Mouse (Mus musculus) heart, embryonic 12.5 days (tissue): Measurements from ENCODE around the gene Zswim1. TPM values are rescaled to one million over a fixed set of nuclear protein-coding genes. Genes with fewer than 3 reads are reported as not detected.
A peak's percentile ranks its signal among the peaks of the same experiment; 100 is the strongest.
"Not testable (repeated sequence)": the region's sequence is repeated elsewhere in the genome, so short reads cannot be mapped to it uniquely, and the experiment has no call there.

Experiments
- ATAC-seq: fragments of 200-750 bp; cut with Nextera tagmentation; 2 replicates; pipeline ENCODE4 v1.8.0; 2017; ENCODE audit warnings: moderate TSS enrichment, moderate library complexity; ENCODE audit not compliant: insufficient number of reproducible peaks, low FRiP score
- H3K27ac ChIP-seq: fragments of 300-500 bp; sonication (generic); 2 replicates; pipeline ENCODE4 v1.5.1; 2016; ENCODE audit warnings: mild to moderate bottlenecking, moderate library complexity; ENCODE audit not compliant: poor library complexity, severe bottlenecking
- H3K27me3 ChIP-seq: fragments of 300-500 bp; sonication (generic); replicated peaks from 2 replicates; pipeline ENCODE4 v1.6.1; 2016; ENCODE audit warnings: mild to moderate bottlenecking, moderate library complexity
- H3K36me3 ChIP-seq: fragments of 300-500 bp; sonication (generic); 2 replicates; pipeline ENCODE4 v1.6.1; 2016; ENCODE audit warnings: mild to moderate bottlenecking, moderate library complexity
- H3K4me1 ChIP-seq: fragments of 300-500 bp; sonication (generic); replicated peaks from 2 replicates; pipeline ENCODE4 v1.6.1; 2016; ENCODE audit warnings: mild to moderate bottlenecking
- H3K4me2 ChIP-seq: fragments of 300-500 bp; sonication (generic); 2 replicates; pipeline ENCODE4 v1.6.1; 2016; ENCODE audit warnings: mild to moderate bottlenecking, moderate library complexity
- H3K4me3 ChIP-seq: fragments of 300-500 bp; sonication (generic); 2 replicates; pipeline ENCODE4 v1.5.1; 2016; ENCODE audit warnings: mild to moderate bottlenecking
- H3K9ac ChIP-seq: fragments of 300-500 bp; sonication (generic); 2 replicates; pipeline ENCODE4 v1.6.1; 2016; ENCODE audit warnings: mild to moderate bottlenecking, moderate library complexity
- H3K9me3 ChIP-seq: fragments of 300-500 bp; sonication (generic); replicated peaks from 2 replicates; pipeline ENCODE4 v1.6.1; 2016; ENCODE audit warnings: mild to moderate bottlenecking, moderate library complexity
- WGBS: fragments of 180-500 bp; shearing (Covaris S2); methylation state at CpG from one replicate; pipeline ENCODE4 v1.1.7; 2016; 5-methylcytosine and 5-hydroxymethylcytosine counted together
- polyA plus RNA-seq: library from polyadenylated mRNA; unstranded; fragments of >200 nt; fragmentation: Nextera tagmentation; extraction: Ambion mirVana; gene quantifications from 2 replicates; pipeline ENCODE4 v1.2.1, GENCODE M21; 2016

The Zswim1 gene
- polyA plus RNA-seq, 1 experiment from 2014 or later = 9.8 TPM

- no peak overlapping the region for H3K27ac ChIP-seq
- ATAC-seq = no peak
- no peaks in the 10 kb centered on the region for H3K9me3 ChIP-seq
- H3K36me3 ChIP-seq = peaks cover 49% of the 10 kb centered on the region
- H3K4me1 ChIP-seq = peaks cover 18% of the 10 kb centered on the region
- no peak overlapping the region for H3K4me3 ChIP-seq
- H3K4me2 ChIP-seq = no peak overlapping the region
- 91% methylated on average over 1 of the region's 1 CpGs for WGBS
- H3K27me3 ChIP-seq = no peaks in the 10 kb centered on the region
- H3K9ac ChIP-seq = no peak overlapping the region
These were observed 6.6 kb downstream of the Zswim1 start for GRCm38 (mm10) chr2:164829090-164829489.

GRCm38 (mm10) chr2:164831029-164831428 is 8.5 kb downstream of the Zswim1 start:
- Histone ChIP-seq H3K27me3 (no peaks in the 10 kb centered on the region), H3K36me3 (peaks cover 42% of the 10 kb centered on the region), H3K4me1 (peaks cover 31% of the 10 kb centered on the region), H3K9ac (peak overlapping the region; percentile 45; the same call in 1 of the 2 replicates), H3K4me2 (peak overlapping the region; percentile 96), H3K9me3 (no peaks in the 10 kb centered on the region), H3K27ac (no peak overlapping the region), H3K4me3 (no peak overlapping the region)
- ATAC-seq = no peak
- WGBS = 86% methylated on average over 10 of the region's 10 CpGs

DNA sequence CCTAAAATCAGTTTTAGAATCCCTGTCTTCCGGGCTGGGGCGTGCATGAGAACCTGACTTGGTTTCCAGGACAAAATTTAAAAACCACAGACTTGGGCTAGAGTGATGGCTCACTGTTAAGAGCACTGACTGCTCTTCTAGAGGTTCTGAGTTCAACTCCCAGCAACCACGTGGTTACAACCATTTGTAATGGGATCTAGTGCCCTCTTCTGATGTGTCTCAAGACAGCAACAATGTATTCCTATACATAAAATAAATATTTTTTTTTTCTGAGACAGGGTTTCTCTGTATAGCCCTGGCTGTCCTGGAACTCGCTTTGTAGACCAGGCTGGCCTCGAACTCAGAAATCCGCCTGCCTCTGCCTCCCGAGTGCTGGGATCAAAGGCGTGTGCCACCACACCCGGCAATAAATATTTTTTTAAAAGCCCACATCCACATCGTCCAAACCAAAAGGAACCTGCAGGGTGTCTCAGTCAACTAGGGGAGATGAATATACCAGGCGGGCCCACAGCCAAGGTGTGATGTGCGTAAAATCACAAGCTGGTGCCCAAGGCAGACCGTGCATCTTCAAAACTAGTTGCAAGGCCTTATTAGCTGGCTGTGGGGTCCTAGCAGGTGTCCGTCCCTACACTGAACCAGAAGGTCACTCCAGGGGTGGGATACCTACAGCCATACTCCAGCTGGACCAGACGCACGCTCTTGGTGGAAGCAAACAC is 9.7 kb downstream of the Zswim1 start:
- WGBS = 59% methylated on average over 16 of the region's 16 CpGs
- peaks cover 41% of the 10 kb centered on the region for H3K36me3 ChIP-seq
- ATAC-seq = no peak; the same call in 1 of the 2 replicates
- no peaks in the 10 kb centered on the region for H3K9me3 ChIP-seq
- H3K4me2 ChIP-seq = peak overlapping the region; percentile 96
- H3K27me3 ChIP-seq = no peaks in the 10 kb centered on the region
- peak overlapping the region; percentile 99 for H3K27ac ChIP-seq
- H3K4me1 ChIP-seq = peaks cover 31% of the 10 kb centered on the region
- H3K9ac ChIP-seq = peak overlapping the region; percentile 88
- H3K4me3 ChIP-seq = peak overlapping the region; percentile 74

GRCm38 (mm10) chr2:164832748-164833301 is 10.3 kb downstream of the Zswim1 start, which contains the start of gene Ctsa:
Gene Ctsa, plus strand, starts transcription at chr2:164832873.
- Histone ChIP-seq H3K9ac (peak within 1 kb of the TSS; percentile 88), H3K27ac (peak within 1 kb of the TSS; percentile 99), H3K4me3 (peak within 1 kb of the TSS; percentile 74), H3K27me3 (no peaks in the 10 kb centered on the region), H3K36me3 (peaks cover 41% of the 10 kb centered on the region), H3K4me1 (peaks cover 31% of the 10 kb centered on the region), H3K9me3 (no peaks in the 10 kb centered on the region), H3K4me2 (peak within 1 kb of the TSS; percentile 96)
- peak; percentile 78 for ATAC-seq
- WGBS = under 1% methylated on average over 35 of the region's 35 CpGs

- peak within 1 kb of the TSS; percentile 99 for H3K27ac ChIP-seq
- peaks cover 42% of the 10 kb centered on the region for H3K36me3 ChIP-seq
- peak within 1 kb of the TSS; percentile 96 for H3K4me2 ChIP-seq
- peak within 1 kb of the TSS; percentile 88 for H3K9ac ChIP-seq
- peak; percentile 80 for ATAC-seq
- H3K27me3 ChIP-seq = no peaks in the 10 kb centered on the region
- peaks cover 31% of the 10 kb centered on the region for H3K4me1 ChIP-seq
- under 1% methylated on average over 31 of the region's 31 CpGs for WGBS
- no peaks in the 10 kb centered on the region for H3K9me3 ChIP-seq
- H3K4me3 ChIP-seq = peak within 1 kb of the TSS; percentile 74
These were observed 11.0 kb downstream of the Zswim1 start, which contains the start of gene Neurl2 for GRCm38 (mm10) chr2:164833314-164833959. Gene Neurl2, minus strand, starts transcription at chr2:164833456.

- peak overlapping the region; percentile 96 for H3K4me2 ChIP-seq
- peak overlapping the region; percentile 88 for H3K9ac ChIP-seq
- H3K36me3 ChIP-seq = peaks cover 42% of the 10 kb centered on the region
- H3K4me3 ChIP-seq = peak overlapping the region; percentile 74
- no peak for ATAC-seq
- peaks cover 31% of the 10 kb centered on the region for H3K4me1 ChIP-seq
- no peaks in the 10 kb centered on the region for H3K9me3 ChIP-seq
- H3K27me3 ChIP-seq = no peaks in the 10 kb centered on the region
- peak overlapping the region; percentile 99; the same call in 1 of the 2 replicates for H3K27ac ChIP-seq
- WGBS = 41% methylated on average over 8 of the region's 8 CpGs
These were observed 12.0 kb downstream of the Zswim1 start for GRCm38 (mm10) chr2:164834531-164834930.

GRCm38 (mm10) chr2:164835164-164835563 is 12.7 kb downstream of the Zswim1 start:
- Histone ChIP-seq H3K9ac (no peak overlapping the region), H3K36me3 (peaks cover 49% of the 10 kb centered on the region), H3K27ac (no peak overlapping the region), H3K4me1 (peaks cover 31% of the 10 kb centered on the region), H3K4me3 (peak overlapping the region; percentile 74; the same call in 1 of the 2 replicates), H3K9me3 (no peaks in the 10 kb centered on the region), H3K4me2 (peak overlapping the region; percentile 96), H3K27me3 (no peaks in the 10 kb centered on the region)
- ATAC-seq = no peak
- WGBS = 87% methylated on average over 4 of the region's 4 CpGs

GRCm38 (mm10) chr2:164845782-164846181 is 23.3 kb downstream of the Zswim1 start:
- 0 out of 2 replicates have a peak, but pooled peaks cover 3% of the 10 kb centered on the region for H3K27me3 ChIP-seq
- no peak overlapping the region for H3K4me3 ChIP-seq
- no peak for ATAC-seq
- H3K9ac ChIP-seq = no peak overlapping the region
- H3K36me3 ChIP-seq = 0 out of 2 replicates have a peak, but pooled peaks cover 3% of the 10 kb centered on the region
- no peaks in the 10 kb centered on the region for H3K4me1 ChIP-seq
- no peak overlapping the region for H3K27ac ChIP-seq
- no peaks in the 10 kb centered on the region for H3K9me3 ChIP-seq
- WGBS = 47% methylated on average over 3 of the region's 3 CpGs
- H3K4me2 ChIP-seq = no peak overlapping the region

GRCm38 (mm10) chr2:164850061-164850460 is 27.6 kb downstream of the Zswim1 start:
- H3K4me3 ChIP-seq = no peak overlapping the region
- ATAC-seq = no peak
- no peak overlapping the region for H3K9ac ChIP-seq
- WGBS = 83% methylated on average over 8 of the region's 8 CpGs
- no peak overlapping the region for H3K27ac ChIP-seq
- H3K4me2 ChIP-seq = no peak overlapping the region
- no peaks in the 10 kb centered on the region for H3K9me3 ChIP-seq
- no peaks in the 10 kb centered on the region for H3K4me1 ChIP-seq
- no peaks in the 10 kb centered on the region for H3K36me3 ChIP-seq
- H3K27me3 ChIP-seq = peaks cover 27% of the 10 kb centered on the region

DNA sequence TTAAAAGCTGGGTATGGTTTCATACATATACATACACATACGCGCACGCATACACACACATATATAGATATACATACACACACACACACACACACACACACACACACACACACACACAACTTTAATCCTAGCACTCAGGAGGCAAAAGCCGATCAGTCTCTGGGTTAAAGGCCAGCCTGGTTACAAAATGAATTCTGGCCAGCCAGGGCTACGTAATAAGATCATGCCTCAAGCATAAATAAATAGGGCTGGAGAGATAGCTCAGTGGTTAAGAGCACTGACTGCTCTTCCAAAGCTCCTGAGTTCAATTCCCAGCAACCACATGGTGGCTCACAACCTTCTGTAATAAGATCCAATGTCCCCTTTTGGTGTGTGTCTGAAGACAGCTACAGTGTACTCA is 33.1 kb downstream of the Zswim1 start:
- not testable (repeated sequence) for H3K9ac ChIP-seq, H3K9me3 ChIP-seq, H3K36me3 ChIP-seq, H3K4me2 ChIP-seq, H3K4me3 ChIP-seq, ATAC-seq, H3K27ac ChIP-seq
- Histone ChIP-seq H3K27me3 (peaks cover 71% of the 10 kb centered on the region), H3K4me1 (peaks cover 26% of the 10 kb centered on the region)
- 80% methylated on average over 5 of the region's 5 CpGs for WGBS
